Mouse (Mus musculus): ENCODE data around the gene Fam210b. TPM values are rescaled to one million over a fixed set of nuclear protein-coding genes. Genes with fewer than 3 reads are reported as not detected.

Fam210b gene
- polyA plus RNA-seq, 1 experiment from 2014 or later, result 131 TPM

- DNase-seq (no peak), ATAC-seq (ENCODE audit: low read depth) (no peak)
- no peak overlapping the region for H3K9ac ChIP-seq
- WGBS (ENCODE audit: insufficient replicate concordance), result 50% methylated on average over 7 of the region's 7 CpGs
- H3K4me3 ChIP-seq (replicated peaks), result no peak overlapping the region
- H3K27ac ChIP-seq, result no peak overlapping the region
- no peaks in the 10 kb centered on the region for H3K9me3 ChIP-seq (replicated peaks)
- H3K4me2 ChIP-seq, result no peak overlapping the region
- no peaks in the 10 kb centered on the region for H3K27me3 ChIP-seq
- H3K4me1 ChIP-seq (replicated peaks), result peaks cover 10% of the 10 kb centered on the region; the same call in 1 of the 2 replicates
- no peaks in the 10 kb centered on the region for H3K36me3 ChIP-seq
Observed at GRCm38 (mm10) chr2:172404239-172404638, 58.9 kb downstream of the Fam210b start.

DNA sequence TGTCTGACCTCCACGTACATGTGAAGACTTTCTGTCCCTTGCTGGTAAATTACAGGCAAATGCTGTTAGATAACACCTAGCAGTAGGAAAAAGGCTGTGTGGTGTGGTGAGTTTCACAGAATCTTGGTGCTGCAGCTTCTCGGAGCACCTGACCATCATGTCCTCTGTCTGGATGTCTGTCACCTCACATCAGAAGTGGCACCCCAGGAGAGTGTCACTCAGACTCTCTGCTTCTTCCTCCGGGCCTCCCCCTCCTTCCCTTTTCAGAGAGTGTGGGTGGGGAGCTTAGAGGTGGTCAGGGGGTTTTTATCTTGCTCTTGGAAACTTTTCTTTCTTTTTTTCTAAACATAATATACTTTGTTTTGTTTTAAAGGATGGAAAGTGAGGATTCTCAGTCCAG, 59.6 kb downstream of the Fam210b start:
- WGBS (ENCODE audit: insufficient replicate concordance), result 33% methylated on average over 3 of the region's 3 CpGs
- Histone ChIP-seq H3K4me1 (replicated peaks) (peaks cover 10% of the 10 kb centered on the region; the same call in 1 of the 2 replicates), H3K9me3 (replicated peaks) (no peaks in the 10 kb centered on the region), H3K4me2 (no peak overlapping the region), H3K4me3 (replicated peaks) (no peak overlapping the region), H3K27ac (no peak overlapping the region), H3K9ac (no peak overlapping the region), H3K36me3 (no peaks in the 10 kb centered on the region), H3K27me3 (no peaks in the 10 kb centered on the region)
- no peak for ATAC-seq (ENCODE audit: low read depth)
- DNase-seq, result no peak

Other genes starting within 250 kb of the Fam210b start
- gene Mc3r, start 97.1 kb upstream of the Fam210b start, polyA plus RNA-seq (2015; fragmentation: Nextera tagmentation; extraction: Ambion mirVana), result 0.05 TPM in 1 of 2 replicates, not detected in the other
- 142 and 172 TPM in 2 replicates for gene Aurka, start 25.0 kb downstream of the Fam210b start, polyA plus RNA-seq (2015; fragmentation: Nextera tagmentation; extraction: Ambion mirVana)
- gene Cstf1, start 25.1 kb downstream of the Fam210b start, polyA plus RNA-seq (2015; fragmentation: Nextera tagmentation; extraction: Ambion mirVana), result 25.0 and 31.4 TPM in 2 replicates
- gene Cass4, start 48.2 kb downstream of the Fam210b start, polyA plus RNA-seq (2015; fragmentation: Nextera tagmentation; extraction: Ambion mirVana), result 0.61 and 0.78 TPM in 2 replicates
- gene Rtf2, start 95.0 kb downstream of the Fam210b start, polyA plus RNA-seq (2015; fragmentation: Nextera tagmentation; extraction: Ambion mirVana), result 48.8 and 54.4 TPM in 2 replicates
- 0.54 TPM in 2 replicates for gene Gcnt7, start 113.0 kb downstream of the Fam210b start, polyA plus RNA-seq (2015; fragmentation: Nextera tagmentation; extraction: Ambion mirVana)
- gene Fam209, start 127.0 kb downstream of the Fam210b start, polyA plus RNA-seq (2015; fragmentation: Nextera tagmentation; extraction: Ambion mirVana), result 0.28 TPM in 1 of 2 replicates, not detected in the other
- not detected in 2 replicates for gene Tfap2c, start 204.0 kb downstream of the Fam210b start, polyA plus RNA-seq (2015; fragmentation: Nextera tagmentation; extraction: Ambion mirVana)